Mouse (Mus musculus): ENCODE measurements at regions not wholly inside any gene's neighbourhood (a gene's known extent, or its start where the extent isn't known, plus 50 kb on each side); places are given as distances from the start of the nearest gene placed in this dataset.

GRCm38 (mm10) chr15:60387962-60388361 is 371.5 kb upstream of the 4933412E24Rik start:
- no peak for DNase-seq
- intact Hi-C loops (cut with DNase I): no loop called here

Data from heart, postnatal 10 days (tissue).